Mouse (Mus musculus) liver, adult 2 months (tissue): ENCODE results near the gene Vps35l.

Experiments used
- CTCF ChIP-seq: fragments of 200-500 bp; IDR thresholded peaks from 2 replicates; pipeline ENCODE4 v1.5.1; 2011; ENCODE audit warnings: low read depth, low read length, control low read depth
- POLR2A ChIP-seq: fragments of 200-500 bp; IDR thresholded peaks from 2 replicates; pipeline ENCODE4 v1.6.1; 2011; ENCODE audit warnings: low read length, control low read depth; ENCODE audit not compliant: insufficient read depth; ENCODE audit errors: extremely low read depth

- TF ChIP-seq POLR2A (no peak), CTCF (no peak)
These were observed 36.5 kb downstream of the Vps35l start for GRCm38 (mm10) chr7:118776491-118776890.
